Mouse (Mus musculus) embryonic fibroblast, embryonic 13.5 days (primary cell): Measurements from ENCODE around the gene Cd300lb. TPM values are rescaled to one million over a fixed set of nuclear protein-coding genes. Genes with fewer than 3 reads are reported as not detected.
"Not testable (repeated sequence)": the region's sequence is repeated elsewhere in the genome, so short reads cannot be mapped to it uniquely, and the experiment has no call there.

Experiments used
- H3K27ac ChIP-seq: 2 replicates; pipeline ENCODE4 v1.5.1; 2012; ENCODE audit warnings: low read length, control low read depth, inconsistent platforms; ENCODE audit not compliant: insufficient read depth
- H3K4me1 ChIP-seq: 2 replicates; pipeline ENCODE4 v1.6.1; 2011; ENCODE audit warnings: low read length; ENCODE audit not compliant: control insufficient read depth, insufficient read depth
- H3K4me3 ChIP-seq: 2 replicates; pipeline ENCODE4 v1.5.1; 2011; ENCODE audit warnings: mild to moderate bottlenecking, control low read depth, low read length; ENCODE audit not compliant: insufficient read depth
- CTCF ChIP-seq: IDR thresholded peaks from 2 replicates; pipeline ENCODE4 v1.5.1; 2011; ENCODE audit warnings: mild to moderate bottlenecking, control low read depth, low read length, moderate library complexity, borderline replicate concordance; ENCODE audit not compliant: insufficient read depth
- POLR2A ChIP-seq: IDR thresholded peaks from 2 replicates; pipeline ENCODE4 v1.6.1; 2011; ENCODE audit warnings: low read depth, mild to moderate bottlenecking, control low read depth, low read length, moderate library complexity
- polyA plus RNA-seq: library from polyadenylated mRNA; stranded (reverse); fragments of >200 nt; gene quantifications from 2 replicates; pipeline ENCODE4 v1.2.4, GENCODE M21; 2011; ENCODE audit warnings: low read depth; ENCODE audit not compliant: missing spikeins, insufficient read length

Cd300lb gene
- polyA plus RNA-seq, 1 experiment: 1.1 TPM

DNA sequence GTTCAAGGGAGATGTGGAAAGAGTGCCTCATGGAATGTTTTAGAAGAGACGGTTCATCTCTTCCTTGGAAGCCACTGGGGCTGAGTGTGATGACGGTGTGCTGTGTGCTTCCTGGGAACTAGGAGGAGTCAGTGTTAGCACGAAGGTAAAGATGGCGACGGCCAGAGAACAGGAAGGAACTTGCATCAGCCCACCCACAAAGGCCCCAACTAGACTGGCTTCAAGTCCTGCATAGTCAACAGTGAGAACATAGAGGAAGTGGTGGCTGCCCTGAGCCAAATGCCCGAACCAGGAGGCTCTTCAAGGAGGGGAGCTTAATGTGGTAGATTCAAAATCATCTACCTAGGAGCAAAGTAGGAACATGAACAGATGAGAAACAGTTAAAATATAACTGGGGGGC, 17.1 kb downstream of the Cd300lb start:
- TF ChIP-seq CTCF (no peak), POLR2A (no peak)
- Histone ChIP-seq H3K4me1 (no peaks in the 10 kb centered on the region), H3K27ac (no peak overlapping the region), H3K4me3 (no peak overlapping the region)

DNA sequence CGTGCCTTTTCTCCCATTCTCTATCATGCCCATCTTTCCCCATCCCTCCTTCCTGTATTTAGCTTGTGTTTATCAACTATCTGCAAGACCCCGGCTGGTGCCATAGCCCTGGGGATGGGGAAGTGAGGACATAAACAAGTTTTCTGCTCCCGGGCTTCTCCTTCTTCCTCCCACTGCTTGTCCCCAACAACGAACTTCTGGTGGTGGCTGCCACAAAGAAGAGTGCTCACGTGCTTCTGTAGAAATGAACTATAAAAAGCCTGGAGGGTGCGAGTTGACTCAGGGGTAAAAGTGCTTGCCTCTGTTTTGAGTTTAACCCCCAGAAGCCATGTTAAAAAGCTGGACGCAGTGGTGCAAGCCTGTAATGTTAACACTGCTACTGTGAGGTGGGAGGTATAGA, 19.2 kb downstream of the Cd300lb start:
- no peaks in the 10 kb centered on the region for H3K4me1 ChIP-seq
- H3K4me3 ChIP-seq: no peak overlapping the region
- TF ChIP-seq POLR2A (no peak), CTCF (no peak)
- no peak overlapping the region for H3K27ac ChIP-seq

DNA sequence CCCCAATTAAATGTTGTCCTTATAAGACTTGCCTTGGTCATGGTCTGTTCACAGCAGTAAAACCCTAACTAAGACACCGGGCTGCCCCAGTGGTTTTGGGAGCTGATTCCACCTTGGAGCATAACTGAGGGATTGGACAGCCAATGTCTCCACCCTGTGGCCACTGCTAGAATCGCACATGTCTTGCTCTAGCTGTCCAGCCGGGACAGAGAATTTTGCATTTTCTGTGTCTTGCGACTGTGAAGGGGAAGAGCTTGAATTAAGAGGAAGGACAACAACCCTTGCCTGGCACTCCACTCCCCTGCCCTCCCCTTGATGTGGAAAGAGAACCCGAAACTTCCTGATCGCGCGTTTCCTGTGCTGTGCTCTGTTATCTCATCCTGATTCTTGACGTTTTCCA, 21.3 kb downstream of the Cd300lb start:
- TF ChIP-seq POLR2A (no peak), CTCF (peak; percentile 92)
- Histone ChIP-seq H3K4me3 (no peak overlapping the region), H3K4me1 (no peaks in the 10 kb centered on the region), H3K27ac (no peak overlapping the region)

DNA sequence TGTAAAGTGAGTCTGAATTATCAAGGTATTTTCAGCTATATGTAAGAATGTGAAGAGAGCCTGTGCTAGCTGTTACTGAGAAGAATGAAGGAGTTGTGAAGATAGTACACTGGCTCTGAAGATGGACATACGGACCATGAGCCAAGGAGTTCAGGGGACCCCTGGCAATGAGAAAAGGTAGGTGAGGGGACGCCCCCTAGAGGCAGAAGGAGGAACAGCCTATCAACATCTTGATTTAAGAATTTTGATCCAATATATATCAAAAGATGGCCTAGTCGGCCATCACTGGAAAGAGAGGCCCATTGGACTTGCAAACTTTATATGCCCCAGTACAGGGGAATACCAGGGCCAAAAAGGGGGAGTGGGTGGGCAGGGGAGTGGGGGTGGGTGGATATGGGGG, 24.6 kb downstream of the Cd300lb start:
- H3K27ac ChIP-seq, H3K4me1 ChIP-seq, H3K4me3 ChIP-seq: not testable (repeated sequence)

DNA sequence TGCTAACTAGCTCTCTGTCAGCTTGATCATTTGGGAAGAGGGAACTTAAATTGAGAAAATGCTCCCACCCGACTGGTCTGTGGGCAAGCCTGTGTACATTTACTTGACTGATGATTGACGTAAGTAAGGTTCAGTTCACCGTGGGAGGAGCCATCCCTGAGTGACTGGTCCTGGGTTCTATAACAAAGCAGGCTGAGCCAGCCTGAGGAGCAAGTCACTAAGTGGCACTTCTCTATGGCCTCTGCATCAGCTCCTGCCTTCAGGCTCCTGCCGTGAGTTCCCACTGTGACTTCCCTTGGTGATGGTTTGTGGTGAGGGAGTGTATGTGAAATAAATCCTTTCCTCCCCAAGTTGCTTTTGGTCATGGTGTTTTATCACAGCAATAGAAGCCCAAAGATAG, 26.1 kb downstream of the Cd300lb start:
- no peak overlapping the region for H3K27ac ChIP-seq
- no peaks in the 10 kb centered on the region for H3K4me1 ChIP-seq
- H3K4me3 ChIP-seq: no peak overlapping the region
- TF ChIP-seq POLR2A: no peak

DNA sequence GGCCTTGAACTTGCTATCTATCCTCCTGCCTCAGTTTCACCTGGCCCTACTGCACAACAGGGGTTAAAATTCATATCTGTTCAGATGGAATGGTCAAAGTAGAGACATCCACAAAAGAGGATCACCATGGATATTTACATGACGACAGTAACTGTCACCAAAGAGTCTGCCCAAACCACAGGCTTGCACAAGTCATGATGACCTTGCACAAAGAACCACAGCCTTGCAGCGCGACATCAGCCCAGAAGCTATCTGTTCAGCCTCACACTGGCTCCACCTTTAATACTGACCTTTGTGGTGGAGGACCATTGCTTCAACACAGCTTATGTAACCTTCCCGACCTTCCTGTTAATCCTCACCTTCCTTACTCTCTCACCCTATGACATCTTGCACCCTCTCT, 26.6 kb downstream of the Cd300lb start:
- no peak overlapping the region for H3K4me3 ChIP-seq
- H3K4me1 ChIP-seq: no peaks in the 10 kb centered on the region
- TF ChIP-seq CTCF: no peak
- TF ChIP-seq POLR2A: no peak
- H3K27ac ChIP-seq: no peak overlapping the region

DNA sequence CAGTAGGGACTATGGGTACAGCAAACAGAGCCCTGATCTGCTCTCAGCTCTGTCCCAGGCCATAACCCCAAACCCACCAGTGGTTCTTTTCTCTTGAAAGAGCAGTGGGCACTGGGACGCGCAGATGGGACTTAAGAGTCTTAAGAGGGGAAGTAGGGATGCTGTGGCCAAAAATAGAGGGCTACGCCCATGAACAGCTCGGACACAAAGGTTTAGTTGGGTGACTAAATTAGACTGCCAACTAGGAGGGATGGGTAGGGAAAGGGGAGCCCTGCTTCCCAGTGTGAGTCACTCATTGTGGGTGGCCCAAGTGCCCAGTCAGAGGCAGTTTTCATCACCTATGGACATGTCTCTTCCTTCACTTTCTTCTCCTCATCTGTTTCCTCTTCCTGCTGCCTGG, 31.0 kb downstream of the Cd300lb start:
- TF ChIP-seq POLR2A (no peak), CTCF (no peak)
- no peak overlapping the region for H3K4me3 ChIP-seq
- no peak overlapping the region for H3K27ac ChIP-seq
- no peaks in the 10 kb centered on the region for H3K4me1 ChIP-seq

DNA sequence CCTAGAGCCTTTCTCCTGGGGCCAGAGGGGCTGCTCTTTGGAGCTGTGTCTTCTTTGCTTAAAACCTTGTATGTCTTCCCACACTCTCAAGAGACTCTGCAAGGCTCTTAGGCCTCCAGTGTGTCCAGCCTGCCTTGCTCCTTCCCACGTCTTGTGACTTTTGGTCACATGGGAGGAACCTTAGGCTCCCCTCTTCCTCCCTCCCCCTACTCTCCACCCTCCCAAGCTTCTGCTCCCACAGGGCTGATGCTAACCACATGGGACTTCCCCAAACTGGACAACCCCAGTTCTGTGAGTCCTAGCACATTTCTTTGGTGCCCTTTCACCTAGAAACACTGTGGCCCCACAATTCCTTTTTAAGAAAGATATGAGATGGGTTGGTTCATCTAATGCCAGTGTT, 36.2 kb downstream of the Cd300lb start:
- no peaks in the 10 kb centered on the region for H3K4me1 ChIP-seq
- no peak overlapping the region for H3K4me3 ChIP-seq
- no peak for TF ChIP-seq POLR2A
- H3K27ac ChIP-seq: no peak overlapping the region

DNA sequence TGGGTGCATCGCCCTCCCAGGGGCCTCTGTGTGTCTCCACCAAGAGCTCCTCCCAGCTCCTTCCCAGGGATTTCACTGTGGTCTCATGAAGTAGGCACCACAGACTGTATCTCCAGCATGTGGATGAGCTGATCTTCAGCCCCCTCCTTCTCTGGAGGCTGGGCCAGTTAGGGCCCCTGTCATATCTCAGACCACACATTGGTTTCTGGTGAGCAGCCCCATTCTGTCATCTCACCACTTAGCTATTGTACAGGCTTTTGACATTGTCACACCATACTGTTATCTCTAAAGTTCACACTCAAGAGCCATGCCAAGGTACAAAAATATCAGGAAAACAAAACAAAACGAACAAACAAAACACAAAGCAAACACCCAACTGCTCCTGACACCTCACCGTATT, 38.1 kb downstream of the Cd300lb start:
- Histone ChIP-seq H3K27ac (no peak overlapping the region), H3K4me3 (no peak overlapping the region), H3K4me1 (no peaks in the 10 kb centered on the region)
- TF ChIP-seq POLR2A (no peak), CTCF (no peak)

DNA sequence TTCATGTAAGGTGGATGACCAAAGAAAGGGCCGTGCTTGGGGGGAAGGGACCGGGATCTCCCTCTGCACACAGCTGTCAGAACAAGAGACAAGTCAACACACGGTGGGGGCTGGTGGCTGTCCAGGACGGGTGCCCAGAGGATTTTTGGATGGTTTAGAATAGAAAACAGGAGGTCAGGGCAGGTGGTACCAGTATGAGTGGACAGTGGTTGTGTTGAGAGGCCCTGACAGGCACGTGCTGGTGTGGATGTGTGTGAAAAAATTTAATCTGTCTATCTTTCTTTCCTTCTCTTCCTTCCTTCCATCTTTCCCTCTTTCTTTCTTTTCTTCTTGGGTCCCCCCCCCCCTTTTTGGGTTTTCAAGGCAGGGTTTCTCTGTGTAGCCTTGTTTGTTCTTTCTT, 43.6 kb downstream of the Cd300lb start:
- H3K4me1 ChIP-seq: no peaks in the 10 kb centered on the region
- H3K27ac ChIP-seq: no peak overlapping the region
- H3K4me3 ChIP-seq: no peak overlapping the region
- TF ChIP-seq POLR2A: no peak
- no peak for TF ChIP-seq CTCF

DNA sequence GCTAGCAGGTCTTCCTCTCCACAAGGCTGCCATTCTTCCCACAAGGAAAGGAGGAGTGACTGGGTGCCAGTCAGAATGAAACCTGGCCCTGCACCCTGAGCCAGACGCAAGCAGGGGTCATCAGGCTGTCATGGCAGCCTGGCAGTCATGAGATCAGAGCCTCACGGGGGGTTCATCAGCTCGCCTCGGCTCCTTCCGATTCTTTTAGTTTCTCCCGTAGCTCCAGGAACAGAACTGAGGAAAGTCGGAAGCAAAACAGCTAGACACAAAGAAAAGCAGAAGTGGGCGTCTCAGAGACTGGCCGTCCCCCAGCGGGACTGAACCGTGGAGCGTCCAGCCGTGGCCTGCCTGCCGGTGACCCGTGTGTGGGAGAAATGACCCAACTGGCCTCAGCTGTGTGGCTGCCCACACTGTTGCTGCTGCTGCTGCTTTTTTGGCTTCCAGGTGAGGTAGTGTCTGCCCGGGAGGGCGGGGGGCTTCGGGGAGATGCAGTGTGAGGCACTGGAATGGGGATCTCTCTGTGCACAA, 44.1 kb downstream of the Cd300lb start, which contains the start of gene Cd300a:
Gene Cd300a (plus strand): TSS at position 51 of the 528 bp plus-strand sequence.
- Histone ChIP-seq H3K27ac (no peak within 1 kb of the TSS), H3K4me3 (no peak within 1 kb of the TSS), H3K4me1 (no peaks in the 10 kb centered on the region)
- no peak for TF ChIP-seq CTCF
- TF ChIP-seq POLR2A: no peak
